Mouse (Mus musculus): Measurements from ENCODE around the gene Tubgcp6.

GRCm38 (mm10) chr15:89061761-89062517 is 61.0 kb downstream of the Tubgcp6 start:
- TF ChIP-seq CTCF (IDR thresholded peaks at IDR 0.05; ENCODE audit: low read depth, low read length) (no peak), POLR2A (IDR thresholded peaks at IDR 0.05; ENCODE audit: insufficient read depth, low read length) (no peak)

Data from ES-Bruce4 (cell line).